Mouse (Mus musculus) forebrain, embryonic 11.5 days (tissue): ENCODE measurements at regions not wholly inside any gene's neighbourhood (a gene's known extent, or its start where the extent isn't known, plus 50 kb on each side); places are given as distances from the start of the nearest gene placed in this dataset.

Experiments used
- ATAC-seq: fragments of 200-750 bp; cut with Nextera tagmentation; replicated peaks from 2 replicates; pipeline ENCODE4 v1.8.0; 2017; ENCODE audit warnings: moderate TSS enrichment; ENCODE audit not compliant: low FRiP score
- DNase-seq: peaks from one replicate; pipeline ENCODE4 v3.0.0-alpha.2; 2017; ENCODE audit warnings: low spot score
- H3K27ac ChIP-seq: fragments of 300-500 bp; sonication (generic); 2 replicates; pipeline ENCODE4 v1.5.1; 2014; ENCODE audit warnings: low read depth, low read length
- H3K27me3 ChIP-seq: fragments of 300-500 bp; sonication (generic); 2 replicates; pipeline ENCODE4 v1.6.1; 2014; ENCODE audit warnings: mild to moderate bottlenecking, low read length, mixed read lengths; ENCODE audit not compliant: control insufficient read depth, insufficient read depth
- H3K36me3 ChIP-seq: fragments of 300-500 bp; sonication (generic); 2 replicates; pipeline ENCODE4 v1.6.1; 2014; ENCODE audit warnings: mild to moderate bottlenecking, low read length, moderate library complexity, mixed read lengths; ENCODE audit not compliant: control insufficient read depth, insufficient read depth
- H3K4me1 ChIP-seq: fragments of 300-500 bp; sonication (generic); replicated peaks from 2 replicates; pipeline ENCODE4 v1.6.1; 2014; ENCODE audit warnings: low read length, mixed read lengths; ENCODE audit not compliant: control insufficient read depth, insufficient read depth
- H3K4me2 ChIP-seq: fragments of 300-500 bp; sonication (generic); 2 replicates; pipeline ENCODE4 v1.6.1; 2014; ENCODE audit warnings: low read depth, mild to moderate bottlenecking, low read length, moderate library complexity, mixed read lengths; ENCODE audit not compliant: severe bottlenecking
- H3K4me3 ChIP-seq: fragments of 300-500 bp; sonication (generic); 2 replicates; pipeline ENCODE4 v1.5.1; 2014; ENCODE audit warnings: low read depth, low read length
- H3K9ac ChIP-seq: fragments of 300-500 bp; sonication (generic); 2 replicates; pipeline ENCODE4 v1.6.1; 2014; ENCODE audit warnings: low read length
- H3K9me3 ChIP-seq: fragments of 300-500 bp; sonication (generic); 2 replicates; pipeline ENCODE4 v1.6.1; 2016; ENCODE audit warnings: low read length, mixed read lengths; ENCODE audit not compliant: control insufficient read depth
- WGBS: fragments of 180-500 bp; shearing (Covaris S2); extraction: QIAGEN DNeasy Blood & Tissue Kit; methylation state at CpG from one replicate; pipeline ENCODE4 v1.1.7; 2014; 5-methylcytosine and 5-hydroxymethylcytosine counted together

DNA sequence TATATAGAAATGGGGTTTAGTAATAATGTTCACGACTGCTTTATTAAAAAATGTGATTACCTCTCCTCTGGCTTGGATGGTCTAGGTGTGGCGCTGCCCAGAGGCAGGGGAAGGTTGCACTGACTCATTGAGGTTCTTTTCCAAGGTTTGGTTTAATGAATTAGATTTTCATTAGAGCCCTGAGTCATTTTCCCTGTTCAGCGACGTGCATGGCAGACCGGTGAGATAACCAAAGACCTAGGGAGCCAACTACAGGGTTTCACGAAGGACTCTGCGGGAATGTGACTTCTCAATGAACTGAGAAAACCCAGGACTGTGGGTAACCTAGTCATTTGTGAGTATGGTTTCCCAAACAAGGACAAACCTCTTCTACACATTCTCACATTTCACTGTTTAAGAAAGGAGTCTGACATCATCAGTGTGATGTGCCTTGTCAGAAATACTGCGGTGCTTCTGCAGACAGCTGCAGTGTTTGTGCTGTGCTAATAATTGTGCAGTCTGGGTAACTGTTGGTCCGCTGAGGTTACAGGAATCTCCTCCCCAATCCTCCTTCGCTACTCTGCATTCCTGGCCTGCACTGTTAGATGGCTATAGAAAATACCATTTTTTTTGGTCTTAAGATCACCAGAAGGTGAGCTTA, 70.3 kb upstream of the Dnah5 start:
- Histone ChIP-seq H3K27me3 (no peaks in the 10 kb centered on the region), H3K9ac (no peak overlapping the region), H3K4me2 (no peak overlapping the region), H3K27ac (no peak overlapping the region), H3K9me3 (no peaks in the 10 kb centered on the region), H3K36me3 (no peaks in the 10 kb centered on the region), H3K4me3 (no peak overlapping the region), H3K4me1 (no peaks in the 10 kb centered on the region)
- ATAC-seq (no peak), DNase-seq (no peak)
- 78% methylated on average over 10 of the region's 10 CpGs for WGBS

- no peaks in the 10 kb centered on the region for H3K27me3 ChIP-seq
- no peaks in the 10 kb centered on the region for H3K36me3 ChIP-seq
- ATAC-seq: no peak
- H3K27ac ChIP-seq: no peak overlapping the region
- H3K4me3 ChIP-seq: no peak overlapping the region
- H3K4me1 ChIP-seq: no peaks in the 10 kb centered on the region
- no peaks in the 10 kb centered on the region for H3K9me3 ChIP-seq
- no peak overlapping the region for H3K4me2 ChIP-seq
- H3K9ac ChIP-seq: no peak overlapping the region
- DNase-seq: no peak
- 77% methylated on average over 2 of the region's 2 CpGs for WGBS
These were observed 69.3 kb upstream of the Dnah5 start for GRCm38 (mm10) chr15:28134206-28134605.

GRCm38 (mm10) chr15:28138806-28139205, 64.7 kb upstream of the Dnah5 start:
- no peak for ATAC-seq
- Histone ChIP-seq H3K9me3 (no peaks in the 10 kb centered on the region), H3K4me1 (no peaks in the 10 kb centered on the region), H3K27ac (no peak overlapping the region), H3K4me2 (no peak overlapping the region), H3K9ac (no peak overlapping the region), H3K36me3 (no peaks in the 10 kb centered on the region), H3K27me3 (no peaks in the 10 kb centered on the region), H3K4me3 (no peak overlapping the region)
- WGBS: 85% methylated on average over 2 of the region's 2 CpGs
- no peak for DNase-seq

DNA sequence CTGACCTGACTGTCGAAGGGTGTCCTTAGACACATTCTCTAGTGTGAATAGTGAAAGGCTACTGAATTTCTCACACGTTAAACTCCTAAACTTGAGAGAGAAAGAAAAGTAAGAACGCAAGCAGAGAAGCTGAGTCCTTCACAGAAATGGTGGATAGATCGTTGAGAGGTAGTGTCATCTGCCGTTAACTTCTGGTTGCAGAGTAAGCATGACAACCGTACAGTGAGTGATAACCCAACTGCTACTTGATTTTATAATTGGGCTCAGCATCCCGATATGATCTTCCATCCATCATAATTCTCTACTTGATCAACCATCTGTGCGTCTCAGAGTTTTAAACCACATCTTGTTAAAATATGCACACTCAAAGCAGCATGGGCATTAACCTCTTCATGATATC, 63.3 kb upstream of the Dnah5 start:
- no peak overlapping the region for H3K4me2 ChIP-seq
- H3K27me3 ChIP-seq: no peaks in the 10 kb centered on the region
- no peak for DNase-seq
- WGBS: 94% methylated on average over 8 of the region's 8 CpGs
- no peak overlapping the region for H3K27ac ChIP-seq
- no peak for ATAC-seq
- H3K4me3 ChIP-seq: no peak overlapping the region
- no peaks in the 10 kb centered on the region for H3K9me3 ChIP-seq
- H3K36me3 ChIP-seq: no peaks in the 10 kb centered on the region
- H3K4me1 ChIP-seq: no peaks in the 10 kb centered on the region
- no peak overlapping the region for H3K9ac ChIP-seq

GRCm38 (mm10) chr15:28141345-28141744, 62.2 kb upstream of the Dnah5 start:
- H3K27me3 ChIP-seq: no peaks in the 10 kb centered on the region
- H3K9me3 ChIP-seq: no peaks in the 10 kb centered on the region
- no peaks in the 10 kb centered on the region for H3K4me1 ChIP-seq
- WGBS: 76% methylated on average over 6 of the region's 6 CpGs
- no peak overlapping the region for H3K4me3 ChIP-seq
- H3K27ac ChIP-seq: no peak overlapping the region
- ATAC-seq (no peak), DNase-seq (no peak)
- H3K9ac ChIP-seq: no peak overlapping the region
- no peak overlapping the region for H3K4me2 ChIP-seq
- H3K36me3 ChIP-seq: no peaks in the 10 kb centered on the region

GRCm38 (mm10) chr15:28144217-28144616, 59.3 kb upstream of the Dnah5 start:
- WGBS: 89% methylated on average over 7 of the region's 7 CpGs
- Histone ChIP-seq H3K27me3 (no peaks in the 10 kb centered on the region), H3K27ac (no peak overlapping the region), H3K4me1 (no peaks in the 10 kb centered on the region), H3K36me3 (no peaks in the 10 kb centered on the region), H3K4me3 (no peak overlapping the region), H3K9me3 (no peaks in the 10 kb centered on the region), H3K4me2 (no peak overlapping the region), H3K9ac (no peak overlapping the region)
- ATAC-seq (no peak), DNase-seq (no peak)

DNA sequence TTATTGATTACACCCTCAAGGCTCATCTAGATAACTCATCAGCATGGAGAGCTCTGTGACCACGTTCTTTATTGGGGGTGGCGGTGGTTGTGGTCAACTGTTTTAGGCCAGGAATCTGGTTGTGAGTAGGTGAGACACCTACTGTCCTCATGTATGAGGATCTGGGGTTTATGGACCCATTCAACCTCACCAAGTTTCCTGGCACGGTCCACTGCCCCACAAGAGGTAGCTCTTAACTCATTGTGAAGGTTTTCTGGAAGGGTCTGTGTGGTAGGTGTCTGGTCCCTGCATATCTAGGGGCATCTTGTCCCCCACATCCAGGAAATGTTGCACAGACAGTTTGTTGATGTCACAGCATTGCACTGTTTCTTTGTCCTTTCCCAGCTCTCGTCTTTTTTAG, 58.7 kb upstream of the Dnah5 start:
- no peak overlapping the region for H3K27ac ChIP-seq
- ATAC-seq (no peak), DNase-seq (no peak)
- H3K9me3 ChIP-seq: no peaks in the 10 kb centered on the region
- no peak overlapping the region for H3K9ac ChIP-seq
- no peaks in the 10 kb centered on the region for H3K4me1 ChIP-seq
- 91% methylated on average over 4 of the region's 4 CpGs for WGBS
- H3K36me3 ChIP-seq: no peaks in the 10 kb centered on the region
- H3K27me3 ChIP-seq: no peaks in the 10 kb centered on the region
- no peak overlapping the region for H3K4me2 ChIP-seq
- no peak overlapping the region for H3K4me3 ChIP-seq

DNA sequence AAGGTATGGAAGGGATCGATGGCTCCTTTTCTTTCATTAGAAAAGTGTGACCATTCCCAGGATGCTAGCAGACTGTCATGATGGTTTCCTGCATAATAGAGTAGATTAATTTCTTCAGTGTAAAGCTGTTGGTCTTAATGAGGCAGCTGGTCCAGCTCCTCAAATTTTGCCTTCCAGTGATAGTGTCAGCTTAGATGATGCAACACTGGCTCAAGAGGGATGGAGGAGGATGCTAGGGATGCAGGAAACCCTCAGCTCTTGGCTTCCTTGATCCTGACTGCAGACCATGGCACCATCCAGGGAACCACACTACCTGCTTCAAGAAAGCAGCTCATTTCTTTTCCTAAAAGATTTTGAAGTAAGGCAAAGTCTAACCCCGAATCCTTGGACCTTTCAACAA, 51.9 kb upstream of the Dnah5 start:
- H3K27ac ChIP-seq: no peak overlapping the region

More for the DNA sequence above, 51.9 kb upstream of the Dnah5 start:
- H3K4me2 ChIP-seq: no peak overlapping the region
- H3K9ac ChIP-seq: no peak overlapping the region
- H3K9me3 ChIP-seq: no peaks in the 10 kb centered on the region
- DNase-seq: no peak
- no peak for ATAC-seq
- 80% methylated on average over 2 of the region's 2 CpGs for WGBS
- H3K27me3 ChIP-seq: no peaks in the 10 kb centered on the region
- H3K36me3 ChIP-seq: no peaks in the 10 kb centered on the region
- H3K4me1 ChIP-seq: peaks cover 3% of the 10 kb centered on the region; the same call in 1 of the 2 replicates
- H3K4me3 ChIP-seq: no peak overlapping the region
